Mouse (Mus musculus) bone marrow, adult 2 months (tissue): ENCODE measurements around the gene Gpbp1l1. TPM values are rescaled to one million over a fixed set of nuclear protein-coding genes. Genes with fewer than 3 reads are reported as not detected.

Experiments
- H3K27ac ChIP-seq: fragments of 200-500 bp; 2 replicates; pipeline ENCODE4 v1.5.1; 2012; ENCODE audit warnings: low read depth, mild to moderate bottlenecking, control low read depth, inconsistent platforms, low read length; ENCODE audit not compliant: control insufficient read depth, poor library complexity, insufficient read depth
- H3K4me1 ChIP-seq: fragments of 200-500 bp; 2 replicates; pipeline ENCODE4 v1.6.1; 2011; ENCODE audit warnings: low read length; ENCODE audit not compliant: control insufficient read depth, insufficient read depth
- H3K4me3 ChIP-seq: fragments of 200-500 bp; replicated peaks from 2 replicates; pipeline ENCODE3; 2011; ENCODE audit warnings: mild to moderate bottlenecking, low read depth, low read length, control low read depth; ENCODE audit not compliant: control insufficient read depth
- CTCF ChIP-seq: fragments of 200-500 bp; IDR thresholded peaks from 2 replicates; pipeline ENCODE4 v1.5.1; 2011; ENCODE audit warnings: low read length, control low read depth; ENCODE audit not compliant: control insufficient read depth, insufficient read depth
- POLR2A ChIP-seq: fragments of 200-500 bp; IDR thresholded peaks from 2 replicates; pipeline ENCODE4 v1.6.1; 2011; ENCODE audit warnings: low read depth, mild to moderate bottlenecking, control low read depth, low read length, borderline replicate concordance; ENCODE audit not compliant: control insufficient read depth
- WGBS: fragments of 180-500 bp; shearing (Covaris S2); methylation state at CpG from one replicate; pipeline ENCODE4 v1.1.7; 2018; 5-methylcytosine and 5-hydroxymethylcytosine counted together
- polyA plus RNA-seq: library from polyadenylated mRNA; stranded (reverse); fragments of >200 nt; gene quantifications from 2 replicates; pipeline ENCODE4 v1.2.4, GENCODE M21; 2011; ENCODE audit warnings: low replicate concordance; ENCODE audit not compliant: missing spikeins, insufficient read depth, insufficient read length

Gene Gpbp1l1
- polyA plus RNA-seq, 1 experiment: 33.0 TPM

GRCm38 (mm10) chr4:116556561-116557305 is 725 bp upstream of the Gpbp1l1 start:
- Histone ChIP-seq H3K4me3 (peak overlapping the region; percentile 100), H3K27ac (peak overlapping the region; percentile 98), H3K4me1 (no peaks in the 10 kb centered on the region; the same call in 1 of the 2 replicates)
- 0% methylated on average over 28 of the region's 28 CpGs for WGBS
- TF ChIP-seq POLR2A (peak; percentile 90), CTCF (no peak)

- 1% methylated on average over 15 of the region's 15 CpGs for WGBS
- TF ChIP-seq POLR2A (no peak), CTCF (no peak)
- peak overlapping the region; percentile 98 for H3K27ac ChIP-seq
These were observed 859 bp downstream of the Gpbp1l1 start for GRCm38 (mm10) chr4:116558151-116558882.

GRCm38 (mm10) chr4:116595793-116596192 is 38.3 kb downstream of the Gpbp1l1 start:
- Histone ChIP-seq H3K4me3 (no peak overlapping the region), H3K4me1 (peaks cover 1% of the 10 kb centered on the region; the same call in 1 of the 2 replicates), H3K27ac (no peak overlapping the region)
- WGBS: 83% methylated on average over 8 of the region's 8 CpGs
- TF ChIP-seq POLR2A: no peak
- TF ChIP-seq CTCF: no peak

More at GRCm38 (mm10) chr4:116558151-116558882, 859 bp downstream of the Gpbp1l1 start:
- Histone ChIP-seq H3K4me3 (peak overlapping the region; percentile 100), H3K4me1 (no peaks in the 10 kb centered on the region; the same call in 1 of the 2 replicates)

- TF ChIP-seq POLR2A: no peak
- no peak for TF ChIP-seq CTCF
- Histone ChIP-seq H3K27ac (peak within 1 kb of the TSS; percentile 27), H3K4me3 (peak within 1 kb of the TSS; percentile 90), H3K4me1 (peaks cover 1% of the 10 kb centered on the region; the same call in 1 of the 2 replicates)
- WGBS: 42% methylated on average over 5 of the region's 5 CpGs
These were observed 38.9 kb downstream of the Gpbp1l1 start, which contains the start of gene Ccdc17 for GRCm38 (mm10) chr4:116596379-116596778. Gene Ccdc17, plus strand, starts transcription at chr4:116596654.

- peak overlapping the region; percentile 90 for H3K4me3 ChIP-seq
- TF ChIP-seq CTCF: no peak
- peak; percentile 36; the same call in 1 of the 2 replicates for TF ChIP-seq POLR2A
- peak overlapping the region; percentile 27 for H3K27ac ChIP-seq
- WGBS: under 1% methylated on average over 50 of the region's 50 CpGs
- H3K4me1 ChIP-seq: peaks cover 1% of the 10 kb centered on the region; the same call in 1 of the 2 replicates
These were observed 39.8 kb downstream of the Gpbp1l1 start for GRCm38 (mm10) chr4:116596978-116597881.

- 91% methylated on average over 2 of the region's 2 CpGs for WGBS
- no peak for TF ChIP-seq CTCF
- no peak for TF ChIP-seq POLR2A
- Histone ChIP-seq H3K4me3 (no peak overlapping the region), H3K27ac (no peak overlapping the region), H3K4me1 (no peaks in the 10 kb centered on the region)
These were observed 55.2 kb downstream of the Gpbp1l1 start for GRCm38 (mm10) chr4:116612621-116613020.

GRCm38 (mm10) chr4:116615237-116615636 is 57.8 kb downstream of the Gpbp1l1 start:
- H3K4me3 ChIP-seq: no peak overlapping the region
- no peaks in the 10 kb centered on the region for H3K4me1 ChIP-seq
- H3K27ac ChIP-seq: no peak overlapping the region
- 91% methylated on average over 2 of the region's 2 CpGs for WGBS
- TF ChIP-seq POLR2A (no peak), CTCF (no peak)
